8 mouse cellular contexts compared by ENCODE assay signal in genomic region chr8:93661739-93662138, GRCm38 (mm10).
DNase-seq lines count a peak whose midpoint lies in the region; ATAC-seq and TF ChIP-seq lines count a peak whose summit lies in the region.

No protein-coding gene starts in this region.

- TF ChIP-seq POLR2A in embryonic fibroblast, embryonic 13.5 days (IDR thresholded peaks at IDR 0.05; ENCODE audit: low read depth, low read length), result no peak
- TF ChIP-seq POLR2A in testis, adult 2 months (IDR thresholded peaks at IDR 0.05; ENCODE audit: control insufficient read depth, low read depth, low read length), result no peak

- H3K36me3 ChIP-seq in heart, embryonic 12.5 days, result no peaks in the 10 kb centered on the region
- H3K36me3 ChIP-seq in kidney, embryonic 16.5 days (ENCODE audit: insufficient read depth, low read length), result no peaks in the 10 kb centered on the region
- H3K36me3 ChIP-seq in limb, embryonic 15.5 days, result no peaks in the 10 kb centered on the region
- no peaks in the 10 kb centered on the region for H3K36me3 ChIP-seq in midbrain, postnatal 0 days (ENCODE audit: insufficient read depth, low read length)
- no peaks in the 10 kb centered on the region for H3K36me3 ChIP-seq in testis, adult 2 months (ENCODE audit: control insufficient read depth, insufficient read depth, low read length)

- peak; percentile 94 for TF ChIP-seq CTCF in embryonic fibroblast, embryonic 13.5 days (IDR thresholded peaks at IDR 0.05; ENCODE audit: borderline replicate concordance, insufficient read depth, low read length)
- peak; percentile 90 for TF ChIP-seq CTCF in midbrain, postnatal 0 days (IDR thresholded peaks at IDR 0.05)
- TF ChIP-seq CTCF in testis, adult 2 months (IDR thresholded peaks at IDR 0.05; ENCODE audit: control insufficient read depth, insufficient read depth, insufficient replicate concordance, low read depth, low read length), result peak; percentile 96

- H3K9ac ChIP-seq in heart, embryonic 12.5 days, result peak overlapping the region; percentile 53; the same call in 1 of the 2 replicates
- 0 out of 2 replicates have a peak overlapping the region, but pooled peaks have one; percentile 35 for H3K9ac ChIP-seq in kidney, embryonic 16.5 days (replicated peaks; ENCODE audit: low read length)
- H3K9ac ChIP-seq in limb, embryonic 15.5 days, result no peak overlapping the region
- H3K9ac ChIP-seq in midbrain, postnatal 0 days (replicated peaks; ENCODE audit: low read length, poor library complexity, severe bottlenecking), result 0 out of 2 replicates have a peak overlapping the region, but pooled peaks have one; percentile 39

- H3K27me3 ChIP-seq in heart, embryonic 12.5 days (replicated peaks), result no peaks in the 10 kb centered on the region
- H3K27me3 ChIP-seq in kidney, embryonic 16.5 days (ENCODE audit: insufficient read depth, low read length), result no peaks in the 10 kb centered on the region
- no peaks in the 10 kb centered on the region for H3K27me3 ChIP-seq in limb, embryonic 15.5 days
- H3K27me3 ChIP-seq in midbrain, postnatal 0 days (ENCODE audit: insufficient read depth, low read length), result no peaks in the 10 kb centered on the region
- H3K27me3 ChIP-seq in testis, adult 2 months (ENCODE audit: control insufficient read depth, insufficient read depth, low read length), result no peaks in the 10 kb centered on the region

- DNase-seq in 3T3-L1 (ENCODE audit: low read depth, low spot score), result peak; percentile 65
- DNase-seq in brain, adult 2 months (ENCODE audit: low read depth, low spot score), result peak; percentile 94
- DNase-seq in midbrain, postnatal 0 days (ENCODE audit: low spot score), result peak; percentile 85

- no peak overlapping the region for H3K27ac ChIP-seq in embryonic fibroblast, embryonic 13.5 days (ENCODE audit: insufficient read depth, low read length)
- no peak overlapping the region for H3K27ac ChIP-seq in heart, embryonic 12.5 days (ENCODE audit: poor library complexity, severe bottlenecking)
- H3K27ac ChIP-seq in kidney, embryonic 16.5 days (ENCODE audit: low read length), result no peak overlapping the region
- H3K27ac ChIP-seq in limb, embryonic 15.5 days, result no peak overlapping the region
- no peak overlapping the region for H3K27ac ChIP-seq in midbrain, postnatal 0 days (ENCODE audit: low read depth, low read length)
- no peak overlapping the region for H3K27ac ChIP-seq in testis, adult 2 months (ENCODE audit: control insufficient read depth, insufficient read depth, low read depth, low read length)

- 3% methylated on average over 15 of the region's 15 CpGs for WGBS in heart, embryonic 12.5 days
- 3% methylated on average over 15 of the region's 15 CpGs for WGBS in kidney, embryonic 16.5 days
- WGBS in limb, embryonic 15.5 days, result 4% methylated on average over 15 of the region's 15 CpGs
- 1% methylated on average over 15 of the region's 15 CpGs for WGBS in midbrain, postnatal 0 days

- no peaks in the 10 kb centered on the region for H3K9me3 ChIP-seq in heart, embryonic 12.5 days (replicated peaks)
- no peaks in the 10 kb centered on the region for H3K9me3 ChIP-seq in kidney, embryonic 16.5 days (ENCODE audit: low read length)
- H3K9me3 ChIP-seq in limb, embryonic 15.5 days, result no peaks in the 10 kb centered on the region
- no peaks in the 10 kb centered on the region for H3K9me3 ChIP-seq in midbrain, postnatal 0 days (ENCODE audit: low read length)

- peak; percentile 82; the same call in 1 of the 2 replicates for ATAC-seq in heart, embryonic 12.5 days (ENCODE audit: insufficient number of reproducible peaks, low FRiP score)
- ATAC-seq in kidney, embryonic 16.5 days (ENCODE audit: low FRiP score, low TSS enrichment), result peak; percentile 96
- ATAC-seq in limb, embryonic 15.5 days (ENCODE audit: insufficient number of reproducible peaks, low FRiP score, low TSS enrichment, low read depth), result no peak
- peak; percentile 85 for ATAC-seq in midbrain, postnatal 0 days (ENCODE audit: low FRiP score)

- peaks cover 2% of the 10 kb centered on the region; the same call in 1 of the 2 replicates for H3K4me1 ChIP-seq in embryonic fibroblast, embryonic 13.5 days (ENCODE audit: control insufficient read depth, insufficient read depth, low read length)
- H3K4me1 ChIP-seq in heart, embryonic 12.5 days (replicated peaks), result no peaks in the 10 kb centered on the region
- H3K4me1 ChIP-seq in kidney, embryonic 16.5 days (ENCODE audit: insufficient read depth, low read length), result no peaks in the 10 kb centered on the region
- peaks cover 3% of the 10 kb centered on the region; the same call in 1 of the 2 replicates for H3K4me1 ChIP-seq in limb, embryonic 15.5 days
- no peaks in the 10 kb centered on the region for H3K4me1 ChIP-seq in midbrain, postnatal 0 days (ENCODE audit: insufficient read depth, low read length)
- peaks cover 14% of the 10 kb centered on the region for H3K4me1 ChIP-seq in testis, adult 2 months (ENCODE audit: control insufficient read depth, insufficient read depth, low read length)

- H3K4me2 ChIP-seq in heart, embryonic 12.5 days, result peak overlapping the region; percentile 56
- peak overlapping the region; percentile 62 for H3K4me2 ChIP-seq in kidney, embryonic 16.5 days (replicated peaks; ENCODE audit: low read depth, low read length)
- H3K4me2 ChIP-seq in limb, embryonic 15.5 days, result peak overlapping the region; percentile 45
- H3K4me2 ChIP-seq in midbrain, postnatal 0 days (ENCODE audit: low read depth, low read length, poor library complexity, severe bottlenecking), result peak overlapping the region; percentile 57

- H3K4me3 ChIP-seq in embryonic fibroblast, embryonic 13.5 days (ENCODE audit: insufficient read depth, low read length), result no peak overlapping the region
- H3K4me3 ChIP-seq in heart, embryonic 12.5 days, result peak overlapping the region; percentile 22
- peak overlapping the region; percentile 37 for H3K4me3 ChIP-seq in kidney, embryonic 16.5 days (ENCODE audit: low read length)
- peak overlapping the region; percentile 26 for H3K4me3 ChIP-seq in limb, embryonic 15.5 days
- H3K4me3 ChIP-seq in midbrain, postnatal 0 days (ENCODE audit: low read depth, low read length), result peak overlapping the region; percentile 28
- peak overlapping the region; percentile 75 for H3K4me3 ChIP-seq in testis, adult 2 months (ENCODE audit: control insufficient read depth, low read depth, low read length)
